Mouse (Mus musculus): ENCODE results near the gene Pbld2. TPM values are rescaled to one million over a fixed set of nuclear protein-coding genes. Genes with fewer than 3 reads are reported as not detected.

The Pbld2 gene
- polyA plus RNA-seq, 1 experiment = 0.11 TPM

DNA sequence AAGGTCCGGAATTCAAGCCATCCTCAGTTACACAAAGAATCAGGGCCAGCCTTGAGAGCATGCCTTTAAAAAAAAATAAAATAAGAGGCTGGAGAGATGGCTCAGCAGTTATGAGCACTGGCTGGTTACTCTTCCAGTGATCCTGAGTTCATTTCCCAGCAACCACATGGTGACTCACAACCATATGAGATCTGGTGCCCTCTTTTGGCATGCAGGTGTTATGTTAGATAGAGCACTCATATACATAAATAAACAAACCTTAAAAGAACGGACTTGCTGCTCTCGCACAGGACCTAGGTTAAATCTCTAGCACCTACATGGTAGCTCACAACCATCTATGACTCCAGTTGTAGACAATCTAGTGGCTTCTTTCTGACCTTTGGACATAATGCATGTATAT, 15.9 kb upstream of the Pbld2 start:
- no peak overlapping the region for H3ac ChIP-seq (ENCODE audit: control insufficient read depth, insufficient read length, low read depth)
- no peaks in the 10 kb centered on the region for H3K27me3 ChIP-seq (ENCODE audit: control insufficient read depth, insufficient read depth, insufficient read length)
- no peak overlapping the region for H3K4me3 ChIP-seq (ENCODE audit: insufficient read depth, poor library complexity, severe bottlenecking)
- no peaks in the 10 kb centered on the region for H3K79me3 ChIP-seq (ENCODE audit: low read depth)
- TF ChIP-seq MAX (IDR thresholded peaks at IDR 0.05) (no peak), USF1 (IDR thresholded peaks at IDR 0.05; ENCODE audit: low read depth) (no peak), MYOD1 (IDR thresholded peaks at IDR 0.05; ENCODE audit: control insufficient read depth, insufficient read length, low read depth) (no peak), CEBPB (IDR thresholded peaks at IDR 0.05; ENCODE audit: low read depth) (no peak), MYOG (IDR thresholded peaks at IDR 0.05; ENCODE audit: control insufficient read depth, extremely low read depth, insufficient read length) (no peak), FOSL1 (IDR thresholded peaks at IDR 0.05; ENCODE audit: insufficient read depth, low read length, poor library complexity, severe bottlenecking) (no peak), CTCF (IDR thresholded peaks at IDR 0.05; ENCODE audit: control insufficient read depth, insufficient read depth, insufficient read length) (no peak)
- no peaks in the 10 kb centered on the region for H3K79me2 ChIP-seq (ENCODE audit: control insufficient read depth, insufficient read depth)
- peaks cover 94% of the 10 kb centered on the region for H3K36me3 ChIP-seq (ENCODE audit: control insufficient read depth, insufficient read depth)

DNA sequence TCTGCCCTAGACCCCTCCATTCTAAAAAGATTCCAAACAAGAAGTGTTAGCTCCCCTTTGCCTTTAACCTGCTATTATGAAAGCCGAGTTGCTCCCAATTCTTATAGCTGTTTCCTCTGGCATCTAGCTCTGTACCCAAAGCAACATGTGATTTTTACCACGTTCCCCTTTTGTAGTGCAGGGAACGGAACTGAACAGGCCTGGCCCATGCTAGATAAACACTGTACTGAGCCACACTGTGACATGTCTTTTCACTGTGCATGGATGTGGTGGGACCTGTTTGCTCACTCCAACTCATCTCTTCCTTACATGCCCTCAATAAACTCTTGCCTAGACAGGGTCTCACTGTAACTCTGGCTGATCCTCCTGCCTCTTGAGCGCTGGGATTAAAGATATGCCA, 13.8 kb upstream of the Pbld2 start:
- Histone ChIP-seq H3K36me3 (ENCODE audit: control insufficient read depth, insufficient read depth) (peaks cover 94% of the 10 kb centered on the region), H3K79me2 (ENCODE audit: control insufficient read depth, insufficient read depth) (no peaks in the 10 kb centered on the region), H3K79me3 (ENCODE audit: low read depth) (no peaks in the 10 kb centered on the region), H3K4me3 (ENCODE audit: insufficient read depth, poor library complexity, severe bottlenecking) (no peak overlapping the region), H3K27me3 (ENCODE audit: control insufficient read depth, insufficient read depth, insufficient read length) (no peaks in the 10 kb centered on the region), H3ac (ENCODE audit: control insufficient read depth, insufficient read length, low read depth) (no peak overlapping the region)
- TF ChIP-seq USF1 (IDR thresholded peaks at IDR 0.05; ENCODE audit: low read depth) (no peak), MYOG (IDR thresholded peaks at IDR 0.05; ENCODE audit: control insufficient read depth, extremely low read depth, insufficient read length) (no peak), MAX (IDR thresholded peaks at IDR 0.05) (no peak), MYOD1 (IDR thresholded peaks at IDR 0.05; ENCODE audit: control insufficient read depth, insufficient read length, low read depth) (no peak), CTCF (IDR thresholded peaks at IDR 0.05; ENCODE audit: control insufficient read depth, insufficient read depth, insufficient read length) (no peak), FOSL1 (IDR thresholded peaks at IDR 0.05; ENCODE audit: insufficient read depth, low read length, poor library complexity, severe bottlenecking) (no peak)

DNA sequence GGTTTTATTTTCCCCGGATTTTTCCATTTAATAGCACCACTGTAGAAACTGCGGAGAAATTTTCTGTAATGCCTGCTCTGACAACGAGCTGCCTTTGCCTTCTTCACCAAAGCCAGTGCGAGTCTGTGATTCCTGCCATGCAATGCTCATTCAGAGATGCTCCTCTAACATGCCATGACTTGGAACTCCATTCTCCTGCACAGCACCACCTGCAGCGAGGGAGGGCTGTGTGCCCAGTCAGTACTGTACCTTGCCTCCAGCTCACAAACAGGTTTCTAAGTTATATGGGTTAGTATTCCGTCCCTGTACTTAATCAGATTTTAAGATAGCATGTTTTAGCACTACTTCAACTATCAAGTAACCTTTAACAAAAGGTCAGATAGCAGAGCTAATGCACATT, 12.6 kb upstream of the Pbld2 start:
- Histone ChIP-seq H3ac (ENCODE audit: control insufficient read depth, insufficient read length, low read depth) (no peak overlapping the region), H3K36me3 (ENCODE audit: control insufficient read depth, insufficient read depth) (peaks cover 97% of the 10 kb centered on the region), H3K27me3 (ENCODE audit: control insufficient read depth, insufficient read depth, insufficient read length) (no peaks in the 10 kb centered on the region), H3K79me3 (ENCODE audit: low read depth) (peaks cover 7% of the 10 kb centered on the region), H3K4me3 (ENCODE audit: insufficient read depth, poor library complexity, severe bottlenecking) (no peak overlapping the region), H3K79me2 (ENCODE audit: control insufficient read depth, insufficient read depth) (peaks cover 11% of the 10 kb centered on the region)
- no peak for TF ChIP-seq USF1 (IDR thresholded peaks at IDR 0.05; ENCODE audit: low read depth)
- no peak for TF ChIP-seq MYOG (IDR thresholded peaks at IDR 0.05; ENCODE audit: control insufficient read depth, extremely low read depth, insufficient read length)
- TF ChIP-seq FOSL1 (IDR thresholded peaks at IDR 0.05; ENCODE audit: insufficient read depth, low read length, poor library complexity, severe bottlenecking) = no peak
- TF ChIP-seq CEBPB (IDR thresholded peaks at IDR 0.05; ENCODE audit: low read depth) = no peak
- TF ChIP-seq CTCF (IDR thresholded peaks at IDR 0.05; ENCODE audit: control insufficient read depth, insufficient read depth, insufficient read length) = no peak
- TF ChIP-seq MYOD1 (IDR thresholded peaks at IDR 0.05; ENCODE audit: control insufficient read depth, insufficient read length, low read depth) = no peak
- TF ChIP-seq MAX (IDR thresholded peaks at IDR 0.05) = no peak

DNA sequence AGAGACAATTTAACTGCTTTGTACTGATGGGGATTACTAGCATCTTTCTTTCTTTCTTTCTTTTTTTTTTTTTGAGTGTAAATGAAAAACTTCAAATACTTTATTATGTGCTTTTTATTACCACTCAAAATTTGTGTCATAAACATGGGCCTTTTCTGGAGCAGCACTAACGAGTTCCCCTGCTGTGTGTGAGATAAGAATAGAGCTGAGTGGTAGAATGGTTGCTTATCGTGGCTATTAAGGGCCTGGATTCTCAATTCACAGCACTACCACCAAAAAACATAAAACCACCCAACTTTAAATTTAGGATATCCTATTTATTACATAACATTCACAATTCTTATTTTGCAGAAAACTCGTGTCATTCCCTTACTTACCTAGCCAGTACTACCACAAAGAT, 10.6 kb upstream of the Pbld2 start:
- no peaks in the 10 kb centered on the region for H3K27me3 ChIP-seq (ENCODE audit: control insufficient read depth, insufficient read depth, insufficient read length)
- no peak for TF ChIP-seq USF1 (IDR thresholded peaks at IDR 0.05; ENCODE audit: low read depth)
- TF ChIP-seq MYOD1 (IDR thresholded peaks at IDR 0.05; ENCODE audit: control insufficient read depth, insufficient read length, low read depth) = no peak
- no peak for TF ChIP-seq MYOG (IDR thresholded peaks at IDR 0.05; ENCODE audit: control insufficient read depth, extremely low read depth, insufficient read length)
- no peak for TF ChIP-seq CTCF (IDR thresholded peaks at IDR 0.05; ENCODE audit: control insufficient read depth, insufficient read depth, insufficient read length)
- no peak for TF ChIP-seq CEBPB (IDR thresholded peaks at IDR 0.05; ENCODE audit: low read depth)
- no peak for TF ChIP-seq MAX (IDR thresholded peaks at IDR 0.05)
- TF ChIP-seq FOSL1 (IDR thresholded peaks at IDR 0.05; ENCODE audit: insufficient read depth, low read length, poor library complexity, severe bottlenecking) = no peak
- peaks cover 97% of the 10 kb centered on the region for H3K36me3 ChIP-seq (ENCODE audit: control insufficient read depth, insufficient read depth)
- H3ac ChIP-seq (ENCODE audit: control insufficient read depth, insufficient read length, low read depth) = no peak overlapping the region
- H3K79me3 ChIP-seq (ENCODE audit: low read depth) = peaks cover 25% of the 10 kb centered on the region
- no peak overlapping the region for H3K4me3 ChIP-seq (ENCODE audit: insufficient read depth, poor library complexity, severe bottlenecking)
- peaks cover 30% of the 10 kb centered on the region for H3K79me2 ChIP-seq (ENCODE audit: control insufficient read depth, insufficient read depth)

DNA sequence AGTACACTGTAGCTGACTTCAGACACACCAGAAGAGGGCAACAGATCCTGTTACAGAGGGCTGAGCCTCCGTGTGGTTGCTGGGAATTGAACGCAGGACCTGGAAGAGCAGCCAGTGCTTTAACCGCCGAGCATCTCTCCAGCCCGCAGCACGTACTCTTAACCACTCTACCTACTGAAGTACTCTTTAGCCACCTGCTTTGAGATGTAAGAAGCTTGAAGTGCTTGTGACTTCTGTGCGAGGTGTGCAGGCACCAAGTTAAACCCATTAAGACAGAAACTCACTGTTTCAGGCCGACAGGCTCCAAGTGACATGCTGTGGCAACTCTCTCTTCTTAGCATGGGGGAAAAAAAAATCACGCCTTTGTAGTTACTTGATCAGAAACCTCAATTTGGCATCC, 9.9 kb upstream of the Pbld2 start:
- Histone ChIP-seq H3K27me3 (ENCODE audit: control insufficient read depth, insufficient read depth, insufficient read length) (no peaks in the 10 kb centered on the region), H3K4me3 (ENCODE audit: insufficient read depth, poor library complexity, severe bottlenecking) (no peak overlapping the region), H3ac (ENCODE audit: control insufficient read depth, insufficient read length, low read depth) (no peak overlapping the region), H3K79me3 (ENCODE audit: low read depth) (peaks cover 32% of the 10 kb centered on the region), H3K79me2 (ENCODE audit: control insufficient read depth, insufficient read depth) (peaks cover 37% of the 10 kb centered on the region), H3K36me3 (ENCODE audit: control insufficient read depth, insufficient read depth) (peaks cover 97% of the 10 kb centered on the region)
- TF ChIP-seq CTCF (IDR thresholded peaks at IDR 0.05; ENCODE audit: control insufficient read depth, insufficient read depth, insufficient read length) = no peak
- no peak for TF ChIP-seq MYOD1 (IDR thresholded peaks at IDR 0.05; ENCODE audit: control insufficient read depth, insufficient read length, low read depth)
- no peak for TF ChIP-seq CEBPB (IDR thresholded peaks at IDR 0.05; ENCODE audit: low read depth)
- TF ChIP-seq USF1 (IDR thresholded peaks at IDR 0.05; ENCODE audit: low read depth) = no peak
- no peak for TF ChIP-seq MYOG (IDR thresholded peaks at IDR 0.05; ENCODE audit: control insufficient read depth, extremely low read depth, insufficient read length)
- no peak for TF ChIP-seq MAX (IDR thresholded peaks at IDR 0.05)
- no peak for TF ChIP-seq FOSL1 (IDR thresholded peaks at IDR 0.05; ENCODE audit: insufficient read depth, low read length, poor library complexity, severe bottlenecking)

DNA sequence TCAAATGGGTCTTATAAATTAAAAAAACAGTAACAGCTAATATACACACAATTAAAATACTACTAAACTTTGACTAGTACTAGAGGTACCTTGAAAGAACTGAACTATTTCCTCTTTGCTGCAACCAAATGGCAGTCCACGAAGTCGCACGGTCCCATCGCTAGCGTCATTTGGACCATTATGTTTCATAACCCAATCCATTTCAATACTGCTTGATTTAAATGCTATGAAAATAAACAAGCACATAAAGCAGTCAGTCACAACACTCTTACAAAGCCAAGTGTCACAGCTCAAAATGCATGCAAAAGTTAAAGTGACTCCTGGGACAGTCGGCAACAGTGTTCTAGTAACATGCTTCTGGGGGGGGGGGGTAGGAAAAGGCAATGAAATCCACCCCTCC, 4.8 kb upstream of the Pbld2 start:
- no peak overlapping the region for H3ac ChIP-seq (ENCODE audit: control insufficient read depth, insufficient read length, low read depth)
- peaks cover 82% of the 10 kb centered on the region for H3K79me2 ChIP-seq (ENCODE audit: control insufficient read depth, insufficient read depth)
- peaks cover 69% of the 10 kb centered on the region for H3K79me3 ChIP-seq (ENCODE audit: low read depth)
- TF ChIP-seq USF1 (IDR thresholded peaks at IDR 0.05; ENCODE audit: low read depth) (no peak), CTCF (IDR thresholded peaks at IDR 0.05; ENCODE audit: control insufficient read depth, insufficient read depth, insufficient read length) (no peak)
- H3K36me3 ChIP-seq (ENCODE audit: control insufficient read depth, insufficient read depth) = peaks cover 51% of the 10 kb centered on the region
- no peaks in the 10 kb centered on the region for H3K27me3 ChIP-seq (ENCODE audit: control insufficient read depth, insufficient read depth, insufficient read length)
- no peak overlapping the region for H3K4me3 ChIP-seq (ENCODE audit: insufficient read depth, poor library complexity, severe bottlenecking)
